Mouse (Mus musculus) CH12.LX (cell line): ENCODE data around the gene Srcin1.

Experiments used
- CHD2 ChIP-seq: IDR thresholded peaks from 2 replicates; pipeline ENCODE4 v1.6.1; 2011; ENCODE audit warnings: low read length, improper control_type of control experiment
- CTCF ChIP-seq, 2 experiments: IDR thresholded peaks in 1 of 2; conservative IDR thresholded peaks in 1 of 2; 2 replicates each; pipeline ENCODE4 v1.5.1; 2011 to 2012; ENCODE audit warnings: low read depth in 2 of 2, low read length in 2 of 2, improper control_type of control experiment in 1 of 2, inconsistent platforms in 1 of 2, mild to moderate bottlenecking in 1 of 2, moderate library complexity in 1 of 2
- GABPA ChIP-seq: IDR thresholded peaks from 2 replicates; pipeline ENCODE4 v1.6.1; 2012; ENCODE audit warnings: low read depth, low read length, improper control_type of control experiment, inconsistent platforms; ENCODE audit not compliant: insufficient replicate concordance
- JUN ChIP-seq: IDR thresholded peaks from 2 replicates; pipeline ENCODE4 v1.6.1; 2011; ENCODE audit warnings: low read depth, mild to moderate bottlenecking, low read length, improper control_type of control experiment, moderate library complexity; ENCODE audit not compliant: insufficient read depth
- RAD21 ChIP-seq: IDR thresholded peaks from 2 replicates; pipeline ENCODE4 v1.6.1; 2011; ENCODE audit warnings: low read depth, mild to moderate bottlenecking, low read length, improper control_type of control experiment, moderate library complexity
- USF1 ChIP-seq: IDR thresholded peaks from 2 replicates; pipeline ENCODE4 v1.6.1; 2014; ENCODE audit warnings: low read depth, mild to moderate bottlenecking, inconsistent platforms, low read length, improper control_type of control experiment
- USF2 ChIP-seq: conservative IDR thresholded peaks from 2 replicates; pipeline ENCODE4 v1.6.1; 2011; ENCODE audit warnings: low read depth, low read length, improper control_type of control experiment
- ZC3H11A ChIP-seq: IDR thresholded peaks from 2 replicates; pipeline ENCODE4 v1.6.1; 2012; ENCODE audit warnings: low read depth, mild to moderate bottlenecking, inconsistent platforms, low read length, improper control_type of control experiment

DNA sequence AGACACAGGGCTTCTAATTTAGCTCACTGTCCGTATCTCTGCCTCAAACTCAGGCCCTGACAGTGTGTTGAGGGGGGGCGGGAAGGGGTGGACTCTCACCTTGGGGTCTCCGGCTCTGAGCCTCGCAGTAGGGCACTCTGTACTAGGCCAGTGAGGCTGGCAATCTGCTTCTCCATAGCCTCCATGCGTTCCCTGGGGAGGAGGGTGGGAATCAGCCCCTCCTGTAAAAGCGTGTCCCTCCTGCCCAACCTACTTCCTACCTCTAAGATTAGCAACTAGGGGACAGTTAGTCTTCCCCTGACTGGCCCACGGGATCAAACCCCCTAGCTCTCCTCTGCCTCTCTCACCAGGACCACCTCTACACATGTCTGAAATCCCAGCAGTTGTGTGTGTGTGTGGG is 42.3 kb downstream of the Srcin1 start:
- TF ChIP-seq USF1 (no peak), GABPA (no peak), USF2 (no peak), JUN (no peak), CTCF (conservative IDR thresholded peaks at IDR 0.05 in 1 of 2, IDR thresholded peaks at IDR 0.05 in 1 of 2; ENCODE audit: low read depth in 2 of 2, low read length in 2 of 2) (no peak), RAD21 (no peak), ZC3H11A (no peak), CHD2 (no peak)
